Mouse (Mus musculus) cerebellum, adult 2 months (tissue): ENCODE results near the gene Tcam1. TPM values are rescaled to one million over a fixed set of nuclear protein-coding genes. Genes with fewer than 3 reads are reported as not detected.
A peak's percentile ranks its signal among the peaks of the same experiment; 100 is the strongest.

Experiments used
- DNase-seq, 2 experiments: peaks; one replicate each; pipeline ENCODE4 v3.0.0; 2021
- H3K27ac ChIP-seq: fragments of 200-500 bp; 2 replicates; pipeline ENCODE4 v1.5.1; 2012; ENCODE audit warnings: low read length, control low read depth, inconsistent platforms; ENCODE audit not compliant: insufficient read depth
- H3K27me3 ChIP-seq: fragments of 200-500 bp; 2 replicates; pipeline ENCODE4 v1.6.1; 2012; ENCODE audit warnings: inconsistent platforms, mild to moderate bottlenecking, low read length, moderate library complexity; ENCODE audit not compliant: control insufficient read depth, insufficient read depth
- H3K4me1 ChIP-seq: fragments of 200-500 bp; 2 replicates; pipeline ENCODE4 v1.6.1; 2011; ENCODE audit warnings: low read length; ENCODE audit not compliant: control insufficient read depth, insufficient read depth
- H3K4me3 ChIP-seq: fragments of 200-500 bp; replicated peaks from 2 replicates; pipeline ENCODE3; 2011; ENCODE audit warnings: mild to moderate bottlenecking, low read depth, low read length, control low read depth; ENCODE audit not compliant: insufficient read depth
- CTCF ChIP-seq: fragments of 200-500 bp; IDR thresholded peaks from 2 replicates; pipeline ENCODE4 v1.5.1; 2011; ENCODE audit warnings: low read depth, mild to moderate bottlenecking, control low read depth, low read length, moderate library complexity, borderline replicate concordance; ENCODE audit not compliant: insufficient read depth
- POLR2A ChIP-seq: fragments of 200-500 bp; IDR thresholded peaks from 2 replicates; pipeline ENCODE4 v1.6.1; 2011; ENCODE audit warnings: low read length, control low read depth, borderline replicate concordance; ENCODE audit not compliant: insufficient read depth
- WGBS: fragments of 180-500 bp; shearing (Covaris S2); methylation state at CpG from one replicate; pipeline ENCODE4 v1.1.7; 2018; 5-methylcytosine and 5-hydroxymethylcytosine counted together
- polyA plus RNA-seq: library from polyadenylated mRNA; depleted of rRNA; stranded (reverse); fragments of >200 nt; gene quantifications from 2 replicates; pipeline ENCODE4 v1.2.3, GENCODE M21; 2012; rRNA removed

Tcam1 gene
- polyA plus RNA-seq, 1 experiment, result 0.36 TPM

DNA sequence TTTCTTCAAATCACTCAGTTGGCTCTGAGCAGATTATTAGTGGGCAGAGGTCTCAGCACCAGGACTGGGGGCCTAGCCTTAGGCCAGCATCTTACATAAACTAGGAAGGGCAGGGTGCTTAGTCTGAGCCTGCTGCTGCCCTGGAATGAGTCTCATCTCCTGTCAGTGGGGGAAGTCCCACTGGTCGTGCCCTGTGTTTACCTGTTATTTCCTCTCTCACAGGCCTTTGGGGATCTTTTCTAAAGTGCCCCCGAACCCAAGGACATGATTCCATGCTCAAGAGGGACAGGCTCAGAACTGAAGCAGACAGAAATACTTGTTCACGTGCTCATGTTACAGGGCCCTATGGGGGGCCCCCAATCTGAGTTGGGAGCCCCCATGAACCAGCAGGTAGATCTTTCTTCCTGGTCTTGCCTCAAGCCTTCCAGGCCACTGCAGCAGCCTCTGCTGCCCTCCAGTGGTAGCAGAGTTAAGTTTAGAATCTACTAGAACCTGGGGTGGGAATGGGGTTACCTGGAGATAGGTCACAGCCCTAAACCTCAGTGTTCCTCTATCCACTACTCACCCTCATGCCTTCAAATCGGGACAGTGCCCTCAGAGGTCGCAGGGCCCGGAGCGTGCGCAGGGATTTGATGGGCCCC is 49.2 kb downstream of the Tcam1 start:
- 68% methylated on average over 8 of the region's 8 CpGs for WGBS
- TF ChIP-seq CTCF (peak; percentile 88), POLR2A (no peak)
- DNase-seq, result peak; percentile 66 to 71
- Histone ChIP-seq H3K4me3 (no peak overlapping the region), H3K4me1 (no peaks in the 10 kb centered on the region; the same call in 1 of the 2 replicates), H3K27ac (no peak overlapping the region), H3K27me3 (no peaks in the 10 kb centered on the region)

DNA sequence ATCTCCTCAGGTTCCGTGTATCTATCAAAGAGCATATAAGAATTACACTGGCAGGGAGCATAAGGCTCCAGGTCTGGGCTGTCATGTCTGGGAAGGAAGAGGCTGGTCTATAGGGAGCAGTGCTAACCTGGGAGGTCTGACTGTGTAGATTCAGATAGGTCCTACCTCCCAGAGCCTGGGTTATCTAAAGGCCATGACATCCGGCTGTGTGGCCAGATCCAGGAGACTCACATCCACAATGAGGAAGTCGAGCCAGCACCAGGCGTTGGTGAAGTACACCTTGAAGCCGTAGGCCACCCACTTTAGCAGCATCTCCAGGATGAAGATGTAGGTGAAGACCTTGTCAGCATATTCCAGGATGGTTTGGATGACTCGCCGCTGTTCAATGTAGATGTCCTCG is 50.0 kb downstream of the Tcam1 start:
- Histone ChIP-seq H3K27ac (no peak overlapping the region), H3K27me3 (no peaks in the 10 kb centered on the region), H3K4me3 (no peak overlapping the region), H3K4me1 (no peaks in the 10 kb centered on the region; the same call in 1 of the 2 replicates)
- TF ChIP-seq POLR2A (no peak), CTCF (no peak)
- WGBS, result 93% methylated on average over 8 of the region's 8 CpGs
- DNase-seq, result no peak

DNA sequence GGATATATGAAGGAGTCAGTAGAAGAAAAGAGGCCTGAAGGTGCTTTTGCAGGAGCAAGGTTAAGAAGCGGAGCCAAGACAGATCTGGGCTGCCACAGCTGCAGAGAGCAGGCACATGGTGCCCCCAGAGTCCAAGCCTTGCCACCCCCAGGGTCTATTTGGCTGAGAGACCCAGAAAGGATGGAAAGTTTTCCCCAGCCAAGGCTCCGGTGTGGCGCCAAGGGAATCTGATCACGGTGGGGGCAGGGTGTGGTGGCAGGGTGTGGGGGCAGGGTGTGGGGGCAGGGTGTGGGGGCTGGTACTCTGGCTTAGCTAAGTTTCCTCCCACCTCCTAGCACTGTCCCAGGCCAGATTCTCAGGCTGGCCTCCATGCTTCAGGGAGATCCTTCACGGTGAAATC is 52.0 kb downstream of the Tcam1 start:
- H3K4me3 ChIP-seq, result no peak overlapping the region
- H3K27me3 ChIP-seq, result no peaks in the 10 kb centered on the region
- WGBS, result 38% methylated on average over 5 of the region's 5 CpGs
- H3K27ac ChIP-seq, result no peak overlapping the region
- TF ChIP-seq POLR2A, result no peak
- TF ChIP-seq CTCF, result no peak
- no peak for DNase-seq
- H3K4me1 ChIP-seq, result peaks cover 9% of the 10 kb centered on the region

DNA sequence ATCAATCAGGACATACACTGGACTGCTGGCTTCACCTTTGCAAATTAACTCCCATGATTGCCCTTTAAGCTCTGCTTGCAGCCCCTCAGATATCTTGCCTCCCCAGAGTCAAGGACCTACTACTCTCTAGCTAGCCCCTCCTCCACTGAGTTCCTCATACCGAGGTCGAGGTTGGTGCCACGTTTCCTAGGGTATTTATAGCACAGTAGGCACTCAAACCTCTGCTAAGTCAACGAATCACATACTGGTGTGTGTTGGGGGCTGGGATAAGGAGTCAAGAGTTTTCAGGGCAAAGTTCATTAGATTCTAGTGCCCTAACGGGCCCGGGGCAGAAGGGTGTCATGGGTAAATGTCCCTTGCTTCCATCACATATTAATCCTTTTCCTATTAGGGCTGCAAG is 52.7 kb downstream of the Tcam1 start:
- H3K27ac ChIP-seq, result no peak overlapping the region
- WGBS, result 83% methylated on average over 6 of the region's 6 CpGs
- H3K4me3 ChIP-seq, result no peak overlapping the region
- H3K4me1 ChIP-seq, result peaks cover 9% of the 10 kb centered on the region
- H3K27me3 ChIP-seq, result no peaks in the 10 kb centered on the region
- no peak for TF ChIP-seq POLR2A
- TF ChIP-seq CTCF, result no peak
- DNase-seq, result no peak

DNA sequence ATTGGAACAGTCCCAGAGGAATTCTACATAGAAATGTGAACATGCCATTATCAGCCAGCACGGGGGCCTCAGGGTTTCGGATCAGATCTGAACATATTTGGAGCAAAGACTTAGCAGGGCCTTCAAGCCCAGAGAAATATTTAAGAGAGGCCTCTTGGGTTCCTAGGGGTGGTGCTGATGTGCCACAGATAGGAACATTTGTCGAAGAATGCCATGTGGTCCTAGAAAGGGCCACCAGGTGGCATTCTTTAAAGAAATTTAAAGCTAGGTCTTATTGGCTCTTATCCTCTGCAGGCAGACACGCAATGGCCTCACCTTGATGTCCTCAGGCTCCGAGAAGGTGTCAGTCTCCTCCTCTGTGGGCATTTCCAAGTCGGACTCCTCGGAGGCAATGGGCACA is 53.2 kb downstream of the Tcam1 start:
- H3K27ac ChIP-seq, result no peak overlapping the region
- peak; percentile 38 to 39 for DNase-seq
- peaks cover 9% of the 10 kb centered on the region for H3K4me1 ChIP-seq
- 56% methylated on average over 7 of the region's 7 CpGs for WGBS
- no peaks in the 10 kb centered on the region for H3K27me3 ChIP-seq
- peak; percentile 62 for TF ChIP-seq CTCF
- no peak for TF ChIP-seq POLR2A
- no peak overlapping the region for H3K4me3 ChIP-seq

DNA sequence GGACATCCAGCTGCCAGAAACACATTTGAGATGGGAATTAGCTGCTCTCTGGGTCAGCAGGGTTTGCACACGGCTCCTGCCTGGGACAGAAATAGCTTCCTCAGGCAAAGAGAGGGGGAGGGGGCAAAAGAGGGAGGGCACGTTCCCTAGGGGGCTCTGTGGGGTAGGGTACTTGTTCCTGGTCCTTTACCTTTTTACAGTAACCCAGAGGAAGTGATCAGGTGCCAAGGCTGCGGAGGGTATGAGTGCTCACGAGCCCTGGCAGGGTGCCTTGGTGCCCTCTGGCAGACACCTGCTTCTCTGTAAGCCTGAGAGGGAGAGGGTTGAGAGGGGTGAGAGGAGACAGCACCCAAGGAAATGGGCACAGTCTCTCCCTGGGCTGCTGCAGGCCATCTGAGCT is 56.0 kb downstream of the Tcam1 start:
- DNase-seq, result peak; percentile 36 to 41
- TF ChIP-seq POLR2A (no peak), CTCF (no peak)
- Histone ChIP-seq H3K27ac (no peak overlapping the region), H3K4me3 (no peak overlapping the region), H3K27me3 (no peaks in the 10 kb centered on the region), H3K4me1 (peaks cover 9% of the 10 kb centered on the region)
- WGBS, result 5% methylated on average over 4 of the region's 4 CpGs

DNA sequence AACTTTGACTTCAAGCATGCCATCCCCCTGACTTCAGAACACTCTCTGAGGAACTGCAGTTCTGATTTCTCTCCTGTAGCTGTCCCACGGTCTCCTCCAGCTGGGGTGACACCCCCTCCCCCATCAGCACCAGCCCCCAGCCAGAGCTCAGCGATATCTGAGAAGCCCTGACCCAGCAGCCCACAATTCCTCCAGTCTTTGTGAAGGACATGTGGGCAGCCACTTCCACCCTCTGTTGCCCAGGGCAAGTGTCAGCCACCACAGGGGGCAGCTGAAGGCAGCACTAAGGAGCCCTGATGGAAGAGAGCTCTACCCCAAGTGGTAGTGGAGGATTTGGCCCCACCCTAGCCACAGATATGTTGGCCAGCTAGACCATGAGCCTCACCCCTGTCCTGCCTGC is 57.6 kb downstream of the Tcam1 start:
- DNase-seq, result no peak
- TF ChIP-seq POLR2A (no peak), CTCF (no peak)
- WGBS, result 34% methylated on average over 2 of the region's 2 CpGs
- Histone ChIP-seq H3K27ac (no peak overlapping the region), H3K4me1 (peaks cover 9% of the 10 kb centered on the region), H3K4me3 (no peak overlapping the region), H3K27me3 (no peaks in the 10 kb centered on the region)

DNA sequence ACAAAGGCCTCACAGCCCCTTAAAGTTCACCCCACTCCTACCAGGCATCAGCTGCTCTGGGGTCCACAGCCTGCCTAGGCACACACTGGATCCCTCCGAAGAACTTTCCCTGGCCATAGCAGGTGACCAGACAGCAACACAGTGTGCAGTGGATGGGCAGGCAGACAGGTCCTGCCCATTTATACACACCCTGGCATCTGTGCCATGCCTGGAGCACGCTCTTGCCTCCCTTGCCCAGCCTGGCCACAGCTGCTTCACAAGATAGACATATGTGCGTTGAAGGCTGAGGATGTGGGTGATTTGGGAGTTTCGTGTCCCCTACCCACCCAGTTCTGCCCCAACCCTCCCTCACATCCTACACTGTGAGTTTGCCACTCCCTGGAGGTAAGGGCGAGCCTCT is 61.6 kb downstream of the Tcam1 start:
- peaks cover 1% of the 10 kb centered on the region; the same call in 1 of the 2 replicates for H3K4me1 ChIP-seq
- TF ChIP-seq POLR2A (no peak), CTCF (no peak)
- no peak for DNase-seq

More for the DNA sequence above, 61.6 kb downstream of the Tcam1 start:
- H3K4me3 ChIP-seq, result no peak overlapping the region
- H3K27me3 ChIP-seq, result no peaks in the 10 kb centered on the region
- H3K27ac ChIP-seq, result no peak overlapping the region
- 80% methylated on average over 5 of the region's 5 CpGs for WGBS

Other genes starting within 250 kb of the Tcam1 start
- gene Dcaf7, start 239.8 kb upstream of the Tcam1 start, polyA plus RNA-seq, result 86.9 and 89.6 TPM in 2 replicates
- 14.3 and 17.7 TPM in 2 replicates for gene Taco1, start 210.6 kb upstream of the Tcam1 start, polyA plus RNA-seq
- 33.8 and 34.0 TPM in 2 replicates for gene Map3k3, start 192.1 kb upstream of the Tcam1 start, polyA plus RNA-seq
- gene Gm10840, start 115.8 kb upstream of the Tcam1 start, polyA plus RNA-seq, result not detected in 2 replicates
- 36.1 and 41.1 TPM in 2 replicates for gene Limd2, start 115.8 kb upstream of the Tcam1 start, polyA plus RNA-seq
- 58.2 and 65.4 TPM in 2 replicates for gene Strada, start 74.5 kb upstream of the Tcam1 start, polyA plus RNA-seq
- 82.4 and 88.8 TPM in 2 replicates for gene Ccdc47, start 60.3 kb upstream of the Tcam1 start, polyA plus RNA-seq
- gene Ddx42, start 59.7 kb upstream of the Tcam1 start, polyA plus RNA-seq, result 45.4 and 45.6 TPM in 2 replicates
- 21.3 and 22.8 TPM in 2 replicates for gene Ftsj3, start 20.6 kb upstream of the Tcam1 start, polyA plus RNA-seq
- gene Psmc5, start 20.5 kb upstream of the Tcam1 start, polyA plus RNA-seq, result 307 and 343 TPM in 2 replicates
- gene Smarcd2, start 3.7 kb upstream of the Tcam1 start, polyA plus RNA-seq, result 114 and 144 TPM in 2 replicates
- gene Gh, start 25.2 kb downstream of the Tcam1 start, polyA plus RNA-seq, result not detected in 2 replicates
- 0.38 and 0.70 TPM in 2 replicates for gene Cd79b, start 38.1 kb downstream of the Tcam1 start, polyA plus RNA-seq
- gene Scn4a, start 76.6 kb downstream of the Tcam1 start, polyA plus RNA-seq, result 0.02 and 0.16 TPM in 2 replicates
- 0.87 and 0.89 TPM in 2 replicates for gene Prr29, start 88.8 kb downstream of the Tcam1 start, polyA plus RNA-seq
- gene Icam2, start 111.4 kb downstream of the Tcam1 start, polyA plus RNA-seq, result 6.8 and 7.0 TPM in 2 replicates
- gene Ern1, start 211.2 kb downstream of the Tcam1 start, polyA plus RNA-seq, result 7.6 and 8.6 TPM in 2 replicates